Mouse (Mus musculus) limb, embryonic 13.5 days (tissue): ENCODE measurements around the gene Atxn1. TPM values are rescaled to one million over a fixed set of nuclear protein-coding genes. Genes with fewer than 3 reads are reported as not detected.

Experiments
- ATAC-seq: fragments of 200-750 bp; cut with Nextera tagmentation; 2 replicates; pipeline ENCODE4 v1.8.0; 2017; ENCODE audit warnings: low read depth, moderate number of reproducible peaks, moderate TSS enrichment; ENCODE audit not compliant: low FRiP score
- H3K27ac ChIP-seq: fragments of 300-500 bp; sonication (generic); 2 replicates; pipeline ENCODE4 v1.5.1; 2015; ENCODE audit warnings: inconsistent platforms, mild to moderate bottlenecking, moderate library complexity
- H3K27me3 ChIP-seq: fragments of 300-500 bp; sonication (generic); 2 replicates; pipeline ENCODE4 v1.6.1; 2015; ENCODE audit warnings: mild to moderate bottlenecking, inconsistent platforms
- H3K36me3 ChIP-seq: fragments of 300-500 bp; sonication (generic); 2 replicates; pipeline ENCODE4 v1.6.1; 2015; ENCODE audit warnings: inconsistent platforms, mild to moderate bottlenecking, moderate library complexity
- H3K4me1 ChIP-seq: fragments of 300-500 bp; sonication (generic); 2 replicates; pipeline ENCODE4 v1.6.1; 2015; ENCODE audit warnings: inconsistent platforms
- H3K4me2 ChIP-seq: fragments of 300-500 bp; sonication (generic); replicated peaks from 2 replicates; pipeline ENCODE4 v1.6.1; 2015; ENCODE audit warnings: inconsistent platforms, mild to moderate bottlenecking, moderate library complexity
- H3K4me3 ChIP-seq: fragments of 300-500 bp; sonication (generic); 2 replicates; pipeline ENCODE4 v1.5.1; 2015; ENCODE audit warnings: moderate library complexity, mild to moderate bottlenecking, inconsistent platforms
- H3K9ac ChIP-seq: fragments of 300-500 bp; sonication (generic); 2 replicates; pipeline ENCODE4 v1.6.1; 2015; ENCODE audit warnings: mild to moderate bottlenecking, inconsistent platforms
- H3K9me3 ChIP-seq: fragments of 300-500 bp; sonication (generic); 2 replicates; pipeline ENCODE4 v1.6.1; 2016; ENCODE audit warnings: inconsistent platforms
- whole genome bisulfite sequencing: fragments of 180-500 bp; shearing (Covaris S2); methylation state at CpG from one replicate; pipeline ENCODE4 v1.1.7; 2015; 5-methylcytosine and 5-hydroxymethylcytosine counted together
- polyA plus RNA-seq: library from polyadenylated mRNA; unstranded; fragments of >200 nt; fragmentation: Nextera tagmentation; extraction: Ambion mirVana; gene quantifications from 2 replicates; pipeline ENCODE4 v1.2.1, GENCODE M21; 2015

Atxn1 gene
- polyA plus RNA-seq, 1 experiment from 2014 or later: 6.0 TPM

DNA sequence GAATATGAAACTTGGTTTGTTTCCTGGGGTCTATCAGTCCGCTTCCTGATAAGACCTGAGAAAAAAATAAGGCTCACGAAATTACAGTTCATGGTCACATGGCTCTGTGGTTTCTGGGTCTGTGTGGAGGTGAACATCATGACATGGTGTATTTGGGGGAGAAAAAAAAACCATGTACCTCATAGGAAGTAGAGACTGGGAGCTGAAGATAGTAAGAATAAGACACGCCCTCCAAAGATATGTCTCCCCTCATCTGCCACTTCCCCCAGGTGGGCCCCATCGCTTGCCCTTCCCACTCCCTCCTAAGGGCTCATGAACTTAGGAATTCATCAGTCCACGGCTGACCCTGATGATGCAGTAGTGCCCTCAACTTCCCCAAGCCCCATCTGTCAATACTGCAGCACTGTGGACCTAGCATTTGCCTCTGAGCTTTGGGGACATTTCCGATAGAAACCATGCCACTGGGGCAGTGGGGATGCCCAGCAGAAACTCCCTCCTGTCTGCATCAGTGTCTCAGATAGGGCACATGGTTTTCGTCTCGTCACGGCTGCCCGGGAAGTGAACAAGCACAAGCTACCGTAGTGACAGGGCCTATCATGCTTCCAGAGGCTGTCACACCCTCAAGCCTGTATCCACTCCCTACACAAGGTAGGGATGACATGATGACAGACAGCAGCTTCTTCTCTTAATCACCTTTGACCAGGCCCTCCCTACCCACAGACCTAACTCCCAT, 437.4 kb downstream of the Atxn1 start:
- Histone ChIP-seq H3K4me1 (peaks cover 23% of the 10 kb centered on the region), H3K9me3 (no peaks in the 10 kb centered on the region), H3K4me3 (no peak overlapping the region), H3K4me2 (no peak overlapping the region), H3K9ac (no peak overlapping the region), H3K36me3 (no peaks in the 10 kb centered on the region), H3K27ac (no peak overlapping the region), H3K27me3 (no peaks in the 10 kb centered on the region)
- 83% methylated on average over 11 of the region's 11 CpGs for WGBS
- ATAC-seq: no peak

DNA sequence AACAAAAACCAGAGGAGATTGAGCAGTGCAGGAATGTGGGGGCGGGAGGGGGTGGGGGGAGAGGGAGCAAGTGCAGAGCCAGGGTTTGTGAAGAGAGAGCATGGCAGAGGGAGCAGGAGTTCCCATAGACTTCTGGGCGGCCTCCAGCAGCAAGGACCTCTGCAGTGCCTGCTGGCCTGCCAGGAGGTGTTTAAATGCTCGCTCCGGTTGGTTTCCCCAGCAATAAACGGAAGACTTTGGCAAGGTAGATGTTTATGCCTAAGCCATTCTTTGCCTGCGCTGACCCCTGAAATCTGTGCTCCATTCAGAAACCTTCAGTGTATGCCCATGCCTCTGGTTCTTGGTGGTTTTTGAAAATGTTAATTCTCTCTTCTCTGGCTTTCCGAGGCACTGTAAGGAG, 438.6 kb downstream of the Atxn1 start:
- Histone ChIP-seq H3K36me3 (no peaks in the 10 kb centered on the region), H3K4me1 (peaks cover 23% of the 10 kb centered on the region), H3K27me3 (no peaks in the 10 kb centered on the region), H3K9ac (no peak overlapping the region; the same call in 1 of the 2 replicates), H3K4me2 (no peak overlapping the region), H3K9me3 (no peaks in the 10 kb centered on the region), H3K27ac (0 out of 2 replicates have a peak overlapping the region, but pooled peaks have one; percentile 39), H3K4me3 (no peak overlapping the region)
- ATAC-seq: no peak
- 61% methylated on average over 7 of the region's 7 CpGs for WGBS

DNA sequence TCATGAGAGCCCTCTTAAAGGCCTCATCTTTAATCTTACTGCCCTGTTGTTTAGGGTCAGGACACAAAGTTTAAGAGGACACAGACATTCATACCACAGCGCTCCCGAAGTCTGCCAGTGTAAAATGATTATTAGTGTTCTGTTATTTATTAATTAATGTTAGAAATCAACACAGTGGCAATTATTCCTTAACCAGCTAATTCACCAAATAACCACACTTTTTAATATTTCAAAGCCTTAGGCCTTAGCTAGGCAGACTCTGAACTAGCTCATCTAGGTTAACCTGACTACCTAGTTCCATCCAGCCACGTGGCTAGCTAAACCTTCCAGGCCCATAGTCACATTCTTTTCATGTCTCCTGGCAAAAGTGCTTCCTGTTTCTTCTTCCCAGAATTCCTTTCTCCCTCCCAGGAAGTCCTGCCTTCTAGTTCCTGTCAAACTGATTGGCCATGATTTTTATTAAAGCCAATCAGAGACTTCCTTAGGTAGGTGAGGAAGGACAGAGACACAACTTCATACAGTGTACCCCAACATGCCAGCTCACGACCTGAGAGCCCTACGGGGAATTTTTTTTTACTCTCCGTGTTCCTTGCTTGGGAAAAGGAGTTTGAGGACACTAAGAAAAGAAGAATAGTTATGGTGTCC, 439.9 kb downstream of the Atxn1 start:
- no peak for ATAC-seq
- no peaks in the 10 kb centered on the region for H3K27me3 ChIP-seq
- H3K4me2 ChIP-seq: no peak overlapping the region
- H3K36me3 ChIP-seq: no peaks in the 10 kb centered on the region
- H3K27ac ChIP-seq: no peak overlapping the region
- 89% methylated on average over 6 of the region's 6 CpGs for WGBS
- no peaks in the 10 kb centered on the region for H3K9me3 ChIP-seq
- H3K9ac ChIP-seq: no peak overlapping the region
- H3K4me3 ChIP-seq: no peak overlapping the region
- peaks cover 10% of the 10 kb centered on the region; the same call in 1 of the 2 replicates for H3K4me1 ChIP-seq

DNA sequence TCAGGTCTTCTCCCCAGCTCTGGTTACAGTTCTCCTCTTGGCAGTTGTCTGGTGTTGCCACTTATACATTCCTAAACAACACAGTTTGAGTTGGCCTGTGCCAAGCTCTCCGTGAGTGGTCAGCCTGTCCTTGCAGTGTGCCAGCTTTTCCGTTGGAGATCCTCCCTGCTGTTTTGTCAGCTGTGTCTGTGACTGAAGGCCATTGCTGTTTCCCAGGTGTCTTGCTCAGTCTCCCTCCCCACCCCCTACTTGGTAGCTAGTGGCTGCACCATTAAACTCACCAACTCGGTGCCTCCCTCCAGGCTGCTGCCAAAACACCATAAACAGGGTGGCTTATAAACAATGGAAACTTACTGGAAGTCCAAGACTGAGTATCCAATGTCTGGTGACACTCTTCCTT, 440.5 kb downstream of the Atxn1 start:
- H3K9me3 ChIP-seq: no peaks in the 10 kb centered on the region
- no peaks in the 10 kb centered on the region for H3K27me3 ChIP-seq
- H3K36me3 ChIP-seq: no peaks in the 10 kb centered on the region
- ATAC-seq: no peak
- H3K27ac ChIP-seq: no peak overlapping the region
- no peak overlapping the region for H3K9ac ChIP-seq
- no peak overlapping the region for H3K4me3 ChIP-seq
- H3K4me2 ChIP-seq: no peak overlapping the region
- peaks cover 10% of the 10 kb centered on the region; the same call in 1 of the 2 replicates for H3K4me1 ChIP-seq
- WGBS: 44% methylated on average over 3 of the region's 3 CpGs

DNA sequence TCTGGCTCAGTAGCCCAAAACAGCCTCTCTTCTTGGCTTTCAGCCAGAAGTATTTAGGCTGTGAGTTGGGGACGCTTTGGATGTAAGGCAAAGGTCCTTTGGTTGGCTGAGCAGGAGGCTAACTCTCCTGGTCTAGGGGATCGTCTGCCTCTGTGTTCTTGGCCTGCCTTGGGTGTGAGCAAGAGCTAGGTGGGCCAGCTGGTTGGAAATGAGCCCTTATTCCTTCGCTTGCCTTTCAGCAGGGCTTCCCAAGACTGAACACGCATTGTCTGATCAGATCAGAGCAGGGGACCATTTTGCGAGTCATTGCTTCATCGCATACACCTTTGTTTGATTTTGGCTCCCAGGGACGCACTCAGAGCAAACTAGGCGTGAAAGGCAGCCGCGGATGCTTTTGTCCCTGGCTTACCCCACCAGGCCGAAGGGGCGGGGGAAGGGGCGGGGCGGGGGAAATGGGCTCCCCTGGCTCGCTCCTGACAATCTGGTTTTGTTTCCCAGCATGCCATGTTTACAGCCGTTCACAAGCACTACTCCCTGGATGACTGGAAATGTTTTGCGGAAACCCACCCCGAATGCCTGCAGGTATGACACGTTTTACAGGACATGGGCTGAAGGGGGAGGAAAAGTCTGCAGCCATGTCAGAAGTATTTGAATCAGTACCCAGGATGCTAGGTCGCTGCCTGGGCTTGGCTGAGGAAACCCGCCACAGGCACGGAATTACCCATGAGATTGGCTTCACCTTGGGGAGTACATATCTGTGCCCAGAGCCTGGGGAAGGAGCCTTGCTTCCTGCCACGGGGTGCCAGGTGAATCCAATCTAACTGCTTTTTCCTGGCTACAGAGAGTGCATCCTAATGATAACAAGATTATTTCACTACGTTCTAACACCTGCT, 448.1 kb downstream of the Atxn1 start:
- H3K9ac ChIP-seq: peak overlapping the region; percentile 50
- ATAC-seq: peak; percentile 85
- H3K4me3 ChIP-seq: peak overlapping the region; percentile 31
- H3K36me3 ChIP-seq: no peaks in the 10 kb centered on the region
- H3K27ac ChIP-seq: peak overlapping the region; percentile 61
- WGBS: 4% methylated on average over 24 of the region's 24 CpGs
- H3K27me3 ChIP-seq: no peaks in the 10 kb centered on the region
- no peaks in the 10 kb centered on the region for H3K9me3 ChIP-seq
- peaks cover 50% of the 10 kb centered on the region for H3K4me1 ChIP-seq
- H3K4me2 ChIP-seq: peak overlapping the region; percentile 64

DNA sequence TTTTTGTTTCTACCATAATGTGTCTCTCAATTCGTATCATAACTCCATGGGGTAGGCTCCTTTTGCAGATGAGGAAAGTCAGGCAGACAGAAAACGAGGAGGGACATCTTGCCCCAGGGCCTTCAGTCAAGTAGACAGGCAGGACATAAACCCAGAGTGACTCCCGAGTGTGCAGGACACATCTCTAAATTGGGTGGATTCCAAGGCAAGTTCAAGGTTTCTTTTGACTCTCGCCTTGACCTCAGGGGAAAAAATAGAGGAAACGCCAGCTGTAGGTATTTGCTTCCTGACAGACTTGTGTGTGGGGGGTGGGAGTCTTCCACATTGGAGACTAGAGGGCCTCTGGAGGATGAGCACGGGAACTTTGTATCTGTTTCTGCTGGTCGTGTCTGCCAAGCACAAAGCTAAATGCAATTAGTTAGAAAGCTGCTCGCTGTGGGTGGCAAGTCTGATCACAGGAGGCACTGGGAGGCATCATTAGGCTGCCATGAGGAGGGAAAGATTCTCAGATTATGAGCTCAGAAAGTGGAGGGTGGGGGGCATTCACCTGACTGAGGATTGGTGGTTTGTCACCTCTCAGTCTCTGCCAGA, 449.9 kb downstream of the Atxn1 start:
- H3K4me1 ChIP-seq: peaks cover 57% of the 10 kb centered on the region
- no peak overlapping the region for H3K9ac ChIP-seq
- H3K4me3 ChIP-seq: no peak overlapping the region
- H3K27ac ChIP-seq: no peak overlapping the region
- H3K4me2 ChIP-seq: no peak overlapping the region
- 37% methylated on average over 8 of the region's 8 CpGs for WGBS
- ATAC-seq: no peak
- no peaks in the 10 kb centered on the region for H3K27me3 ChIP-seq
- H3K9me3 ChIP-seq: no peaks in the 10 kb centered on the region
- H3K36me3 ChIP-seq: no peaks in the 10 kb centered on the region

DNA sequence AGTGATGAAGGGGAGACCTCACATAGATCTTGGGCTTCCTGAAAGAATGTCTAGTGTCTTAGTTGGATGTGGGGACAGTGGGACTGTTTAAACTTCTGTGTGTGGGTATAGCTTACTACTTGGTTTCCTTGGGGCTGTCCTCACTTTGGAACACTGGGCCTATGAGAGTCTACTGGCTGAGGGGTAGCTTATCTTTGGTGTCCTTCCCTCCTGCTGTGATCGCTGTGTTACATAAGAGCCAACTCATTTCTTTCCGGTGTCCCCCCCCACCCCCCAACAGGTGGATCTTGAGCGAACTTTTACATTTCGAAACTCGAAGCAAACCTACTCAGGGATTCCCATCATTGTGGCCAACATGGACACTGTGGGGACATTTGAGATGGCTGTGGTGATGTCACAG, 450.7 kb downstream of the Atxn1 start:
- Histone ChIP-seq H3K4me1 (peaks cover 57% of the 10 kb centered on the region), H3K9ac (no peak overlapping the region), H3K27me3 (peaks cover 7% of the 10 kb centered on the region; the same call in 1 of the 2 replicates), H3K9me3 (no peaks in the 10 kb centered on the region), H3K36me3 (no peaks in the 10 kb centered on the region), H3K27ac (no peak overlapping the region), H3K4me2 (no peak overlapping the region), H3K4me3 (no peak overlapping the region)
- 92% methylated on average over 5 of the region's 5 CpGs for WGBS
- ATAC-seq: no peak

DNA sequence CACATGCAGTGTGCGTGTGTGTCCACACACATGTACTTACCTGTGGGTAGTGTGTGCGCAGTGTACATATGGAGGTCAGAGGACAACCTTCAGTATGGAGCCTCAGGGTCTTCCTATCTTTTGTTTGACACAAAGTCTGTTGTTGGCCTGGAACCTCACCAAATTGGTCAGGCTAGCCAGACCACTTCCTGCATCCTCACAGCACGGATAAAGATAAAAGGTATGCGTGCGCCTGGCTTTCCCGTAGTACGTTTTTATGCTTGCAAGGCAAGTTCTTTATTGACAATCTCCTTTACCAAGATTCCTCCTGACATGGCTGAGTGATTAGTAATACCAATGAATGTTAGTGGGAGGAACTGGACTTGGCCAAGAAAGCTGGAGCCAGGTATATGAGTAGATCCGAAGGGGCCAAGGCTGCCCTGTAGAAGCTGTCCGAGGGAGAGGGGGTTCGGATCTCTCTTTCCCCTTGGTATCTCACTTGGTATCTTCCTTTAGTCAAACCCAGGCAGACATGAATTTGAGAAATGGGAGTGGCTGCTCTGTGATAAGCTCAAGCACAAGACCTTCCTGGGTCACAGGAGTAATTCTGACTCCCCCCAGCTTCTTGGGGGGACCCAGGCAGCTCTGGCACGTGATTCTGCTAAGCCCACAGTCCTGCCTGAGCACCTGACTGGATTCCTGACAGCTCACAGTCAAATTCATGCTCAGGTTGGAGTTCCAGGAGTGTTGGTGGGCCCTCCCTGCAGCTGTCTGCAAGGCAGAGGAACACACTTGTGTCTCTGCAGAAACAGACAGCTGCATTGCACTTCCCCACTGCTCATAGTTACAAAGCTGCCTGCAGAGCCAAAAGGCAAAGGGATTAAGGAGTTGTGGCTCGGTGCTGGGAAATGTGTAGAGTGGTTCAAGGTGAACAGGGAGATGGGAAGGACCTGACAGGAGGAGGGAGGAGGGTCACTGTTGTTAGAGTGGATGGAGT, 451.5 kb downstream of the Atxn1 start:
- no peak for ATAC-seq
- 77% methylated on average over 12 of the region's 12 CpGs for WGBS
- H3K27me3 ChIP-seq: peaks cover 13% of the 10 kb centered on the region; the same call in 1 of the 2 replicates
- no peaks in the 10 kb centered on the region for H3K36me3 ChIP-seq
- H3K4me1 ChIP-seq: peaks cover 62% of the 10 kb centered on the region
- no peak overlapping the region; the same call in 1 of the 2 replicates for H3K27ac ChIP-seq
- H3K4me2 ChIP-seq: no peak overlapping the region
- no peaks in the 10 kb centered on the region for H3K9me3 ChIP-seq
- H3K9ac ChIP-seq: no peak overlapping the region
- no peak overlapping the region for H3K4me3 ChIP-seq

DNA sequence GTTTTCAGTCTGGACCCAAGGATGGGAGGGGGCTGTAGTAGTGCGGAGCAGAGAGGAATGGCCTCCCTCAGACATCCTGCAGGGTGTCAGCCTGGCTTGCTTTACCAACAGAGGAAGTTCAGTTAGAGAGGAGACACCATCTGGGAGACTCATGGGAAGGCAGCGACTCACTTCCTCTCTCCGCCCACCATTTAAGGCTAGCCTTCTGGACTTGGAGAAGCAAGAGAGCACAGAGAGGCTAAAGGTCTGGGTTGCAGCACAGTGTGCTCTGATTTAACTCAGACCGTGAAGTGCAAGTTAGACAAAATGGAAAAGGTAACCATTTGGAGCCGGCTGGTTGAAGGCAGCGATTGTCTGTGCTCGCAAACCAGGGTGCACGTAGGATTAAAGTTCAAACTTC, 452.3 kb downstream of the Atxn1 start:
- 0 out of 2 replicates have a peak overlapping the region, but pooled peaks have one; percentile 4 for H3K4me2 ChIP-seq
- peaks cover 15% of the 10 kb centered on the region; the same call in 1 of the 2 replicates for H3K27me3 ChIP-seq
- no peak overlapping the region for H3K9ac ChIP-seq
- peaks cover 68% of the 10 kb centered on the region for H3K4me1 ChIP-seq
- H3K4me3 ChIP-seq: no peak overlapping the region
- H3K36me3 ChIP-seq: no peaks in the 10 kb centered on the region
- H3K9me3 ChIP-seq: no peaks in the 10 kb centered on the region
- no peak overlapping the region for H3K27ac ChIP-seq
- ATAC-seq: no peak
- 76% methylated on average over 8 of the region's 8 CpGs for WGBS

DNA sequence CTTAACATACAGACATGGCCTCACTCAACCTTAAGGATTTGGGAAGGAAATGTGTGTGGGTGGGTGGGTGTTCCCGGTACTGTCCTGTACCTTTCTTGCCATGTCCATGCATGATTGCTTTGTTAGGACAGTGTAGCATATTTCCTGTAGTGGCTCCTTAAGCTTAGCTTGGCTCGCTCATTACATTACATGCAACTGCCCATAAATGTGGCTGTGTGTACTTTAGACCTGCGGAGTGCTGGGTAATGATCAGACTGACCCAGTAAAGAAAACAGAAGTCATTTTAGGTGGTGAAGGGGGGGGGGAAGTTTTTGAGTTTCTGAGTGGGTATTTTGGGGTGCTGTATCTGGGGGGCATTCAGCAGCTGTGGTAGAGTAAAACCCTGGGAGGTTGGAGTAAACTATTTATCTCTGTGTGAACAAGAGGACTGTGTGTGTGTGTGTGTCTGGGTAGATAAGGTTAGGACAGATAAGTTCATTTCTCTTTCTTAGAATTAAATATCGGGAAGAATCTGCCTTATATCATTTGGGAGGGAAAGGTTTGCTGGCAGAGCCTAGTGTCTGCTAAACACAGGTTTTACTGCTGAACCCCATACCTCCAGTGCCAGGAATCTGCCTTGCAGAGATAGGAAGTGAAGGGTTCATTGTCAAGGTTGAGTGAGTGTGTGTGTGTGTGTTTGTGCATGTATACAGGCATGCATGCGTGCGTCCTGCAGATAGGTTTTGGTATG, 452.9 kb downstream of the Atxn1 start:
- 78% methylated on average over 6 of the region's 6 CpGs for WGBS
- no peak for ATAC-seq
- H3K9ac ChIP-seq: no peak overlapping the region
- no peaks in the 10 kb centered on the region for H3K9me3 ChIP-seq
- no peak overlapping the region for H3K4me3 ChIP-seq
- no peak overlapping the region for H3K4me2 ChIP-seq
- no peak overlapping the region; the same call in 1 of the 2 replicates for H3K27ac ChIP-seq
- H3K4me1 ChIP-seq: peaks cover 61% of the 10 kb centered on the region
- H3K27me3 ChIP-seq: peaks cover 15% of the 10 kb centered on the region; the same call in 1 of the 2 replicates
- no peaks in the 10 kb centered on the region for H3K36me3 ChIP-seq
